Mouse (Mus musculus): ENCODE data around the gene Ttll1.

The Ttll1 gene

DNA sequence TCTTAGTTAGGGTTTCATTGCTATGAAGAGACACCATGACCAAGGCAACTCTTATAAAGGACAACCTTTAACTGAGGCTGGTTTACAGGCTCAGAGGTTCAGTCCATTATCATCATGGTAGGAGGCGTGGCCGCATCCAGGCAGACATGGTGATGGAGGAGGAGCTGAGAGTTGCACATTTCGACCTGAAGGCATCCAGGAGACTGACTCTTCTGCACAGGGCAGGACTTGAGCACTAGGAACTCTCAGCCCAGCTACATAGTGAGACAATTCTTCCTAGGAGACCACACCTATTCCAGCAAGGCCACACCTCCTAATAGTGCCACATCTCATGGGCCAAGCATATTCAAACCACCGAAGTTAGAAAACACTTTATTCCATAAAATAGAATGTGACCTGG, 30.9 kb downstream of the Ttll1 start:
- DNase-seq = no peak

DNA sequence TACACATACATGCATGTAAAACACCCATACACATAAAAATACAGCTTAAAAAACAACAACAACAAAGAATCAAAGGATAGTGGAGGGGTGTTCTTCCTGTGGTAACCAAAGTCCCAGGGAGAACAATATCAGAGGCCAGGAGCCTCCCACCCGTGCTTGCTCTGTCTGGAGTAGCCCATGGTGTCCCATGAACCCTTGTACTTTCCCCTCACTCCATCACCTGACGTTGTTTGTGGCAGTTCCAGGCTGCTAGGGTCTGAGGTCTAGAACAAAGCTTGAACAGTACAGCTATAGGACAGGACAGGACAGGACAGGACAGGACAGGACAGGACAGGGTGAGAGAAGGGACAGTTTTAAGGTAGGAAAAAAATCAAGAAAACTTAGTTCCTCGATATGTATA, 32.6 kb downstream of the Ttll1 start:
- DNase-seq = no peak

DNA sequence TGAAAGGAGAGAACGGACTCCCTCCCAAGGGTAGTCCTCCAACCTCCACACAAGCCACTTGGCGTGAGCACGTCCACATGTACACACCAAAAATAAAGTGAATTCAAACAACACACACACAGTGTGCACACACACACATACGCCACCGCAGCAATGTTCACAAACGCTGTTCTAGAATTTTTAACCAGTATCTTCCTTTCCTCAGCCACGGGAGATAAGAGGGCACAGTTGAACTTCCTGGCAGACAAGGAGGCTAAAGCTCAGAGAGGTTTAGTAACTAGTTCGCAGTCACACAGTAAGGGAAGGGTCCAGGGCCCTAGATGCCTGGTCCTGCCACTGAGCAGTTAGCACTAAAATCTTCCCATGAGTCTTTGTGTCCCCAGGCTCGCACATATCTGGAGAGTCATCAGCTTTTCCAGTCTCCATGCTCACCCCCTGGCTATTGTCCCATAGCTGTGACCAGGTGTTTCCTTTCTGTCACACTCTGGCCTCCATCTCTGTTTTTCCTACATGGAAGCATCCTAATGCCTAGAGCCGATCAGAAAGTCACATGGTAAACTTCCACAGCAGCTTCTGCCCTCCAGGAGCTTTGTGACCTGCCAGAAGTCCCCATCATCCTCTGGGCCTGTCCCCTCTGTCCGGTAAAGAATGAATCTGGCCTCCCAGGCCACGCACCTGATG, 34.0 kb downstream of the Ttll1 start:
- no peak for DNase-seq

DNA sequence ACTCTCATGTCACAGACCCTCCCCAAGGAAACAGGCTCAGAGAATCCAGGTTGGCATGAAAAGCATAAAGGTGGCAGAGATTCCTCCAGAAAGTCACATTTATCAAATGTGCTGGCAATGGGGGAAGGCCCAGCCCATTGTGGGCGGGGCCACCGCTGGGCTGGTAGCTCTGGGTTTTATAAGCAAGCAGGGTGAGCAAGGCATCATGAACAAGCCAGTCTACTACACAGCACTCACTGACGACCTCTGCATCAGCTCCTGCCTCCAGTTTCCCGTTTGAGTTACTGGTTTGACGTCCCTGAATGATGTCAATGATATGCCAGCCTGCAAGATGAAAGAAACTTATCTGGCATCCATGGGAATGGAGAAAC, 36.2 kb downstream of the Ttll1 start:
- no peak for DNase-seq

DNA sequence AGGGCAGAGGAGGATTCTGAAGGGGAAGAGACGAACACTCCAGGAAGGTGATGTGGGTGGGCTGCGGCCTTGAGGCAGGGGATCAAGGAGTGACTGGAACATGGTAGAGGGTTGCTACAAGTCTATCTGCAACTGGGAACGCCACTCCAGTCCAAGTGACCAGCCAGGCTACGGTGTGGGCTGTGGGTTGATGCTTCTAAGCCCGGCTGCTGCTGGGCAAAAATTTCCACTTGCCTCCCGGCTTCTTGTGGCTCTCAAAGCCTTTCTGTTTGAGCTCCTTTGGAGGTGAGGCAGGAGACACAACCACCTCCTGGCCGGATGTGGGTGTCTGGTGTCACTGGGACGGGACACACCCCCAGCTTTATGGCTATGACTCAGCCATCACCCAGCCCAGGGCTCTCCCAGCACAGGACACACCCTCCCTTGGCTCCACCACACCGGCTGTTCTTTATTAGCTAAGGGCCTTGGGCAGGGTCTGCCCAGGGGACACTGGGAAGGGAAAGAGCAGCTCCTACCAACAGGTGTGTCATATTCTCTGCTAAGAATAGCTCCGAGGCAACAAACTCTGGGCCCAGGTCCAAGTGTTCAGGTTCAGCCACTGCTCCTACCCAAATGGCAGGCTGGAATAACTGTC, 36.7 kb downstream of the Ttll1 start:
- peak; percentile 59 for DNase-seq

DNA sequence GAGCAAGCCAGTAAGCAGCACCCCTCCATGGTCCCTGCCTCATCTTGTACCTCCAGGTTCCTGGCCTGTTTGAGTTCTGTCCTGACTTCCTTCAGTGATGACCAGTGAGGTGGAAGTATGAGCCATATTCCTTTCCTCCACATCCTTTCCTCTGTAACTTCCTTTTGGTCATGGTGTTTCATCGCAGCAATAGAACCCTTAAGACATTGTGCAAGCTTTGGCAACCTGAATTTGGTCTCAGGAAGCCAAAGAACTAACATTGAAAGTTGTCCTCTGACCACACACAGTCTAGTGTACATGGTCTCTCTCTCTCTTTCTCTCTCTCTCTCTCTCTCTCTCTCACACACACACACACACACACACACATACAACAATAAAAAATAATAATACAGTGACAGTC, 37.4 kb downstream of the Ttll1 start:
- DNase-seq = no peak

DNA sequence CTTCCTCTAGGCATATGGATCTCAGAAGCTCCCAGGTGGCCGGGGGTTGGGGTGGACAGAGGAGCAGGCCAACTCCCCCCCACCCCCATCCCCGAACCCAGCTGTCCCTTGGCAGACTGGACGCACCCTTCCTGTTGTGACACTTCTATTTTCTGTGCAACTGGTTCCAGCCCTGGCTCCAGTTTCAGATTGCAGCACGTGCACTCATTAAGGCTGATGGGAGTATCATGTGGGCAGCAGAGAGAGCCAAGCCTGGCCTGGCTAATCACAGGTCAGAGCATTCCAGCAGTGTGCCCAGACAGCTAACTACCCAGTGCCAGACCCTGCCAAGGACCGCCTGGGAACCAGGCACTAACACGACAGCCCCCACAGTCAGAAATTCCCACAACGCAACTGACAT, 39.2 kb downstream of the Ttll1 start:
- peak; percentile 77 for DNase-seq

DNA sequence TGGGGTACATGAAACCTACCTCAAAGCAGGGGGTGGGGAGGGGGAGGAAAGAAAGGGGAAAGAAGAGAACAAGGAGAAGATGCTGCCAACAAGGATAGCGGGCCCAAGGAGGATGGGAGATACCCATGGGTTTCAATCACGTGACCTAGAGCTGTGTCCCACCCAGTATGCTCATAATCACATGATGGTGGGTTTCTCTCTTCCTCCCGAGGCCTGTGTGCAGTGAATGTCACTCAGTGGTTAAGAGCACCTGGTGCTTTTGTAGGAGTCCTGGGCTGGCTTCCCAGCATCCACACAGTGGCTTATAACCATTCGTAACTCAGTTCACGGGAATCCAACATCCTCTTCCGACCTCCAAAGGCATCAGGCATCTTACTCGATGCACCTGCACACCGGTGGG, 40.2 kb downstream of the Ttll1 start:
- no peak for DNase-seq

DNA sequence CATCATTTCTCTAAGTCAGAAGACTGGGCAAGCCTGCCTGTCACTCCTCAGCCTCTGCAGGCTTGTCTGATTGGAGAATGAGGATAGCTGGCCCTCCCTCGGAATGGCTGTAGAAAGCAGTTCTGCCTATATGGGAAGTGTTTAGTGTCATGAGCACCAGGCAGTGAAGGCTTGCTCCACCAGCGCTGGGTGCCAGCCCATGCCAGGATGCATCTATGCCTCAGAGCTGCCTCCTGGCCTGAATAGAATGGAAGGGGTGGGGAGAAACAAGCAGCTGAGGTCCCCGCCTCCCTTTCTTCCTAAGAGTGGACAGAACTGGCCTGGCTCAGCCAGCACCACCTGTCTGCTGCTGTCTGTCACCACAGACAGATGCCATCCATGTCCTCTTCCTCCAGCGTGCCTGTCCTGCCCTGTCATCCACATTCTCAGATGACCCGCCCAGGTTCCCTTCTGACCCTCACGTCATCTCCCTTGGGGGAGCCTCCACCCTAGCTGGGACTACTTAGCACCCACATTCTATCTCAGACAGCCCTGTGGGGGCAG, 41.3 kb downstream of the Ttll1 start:
- no peak for DNase-seq

DNA sequence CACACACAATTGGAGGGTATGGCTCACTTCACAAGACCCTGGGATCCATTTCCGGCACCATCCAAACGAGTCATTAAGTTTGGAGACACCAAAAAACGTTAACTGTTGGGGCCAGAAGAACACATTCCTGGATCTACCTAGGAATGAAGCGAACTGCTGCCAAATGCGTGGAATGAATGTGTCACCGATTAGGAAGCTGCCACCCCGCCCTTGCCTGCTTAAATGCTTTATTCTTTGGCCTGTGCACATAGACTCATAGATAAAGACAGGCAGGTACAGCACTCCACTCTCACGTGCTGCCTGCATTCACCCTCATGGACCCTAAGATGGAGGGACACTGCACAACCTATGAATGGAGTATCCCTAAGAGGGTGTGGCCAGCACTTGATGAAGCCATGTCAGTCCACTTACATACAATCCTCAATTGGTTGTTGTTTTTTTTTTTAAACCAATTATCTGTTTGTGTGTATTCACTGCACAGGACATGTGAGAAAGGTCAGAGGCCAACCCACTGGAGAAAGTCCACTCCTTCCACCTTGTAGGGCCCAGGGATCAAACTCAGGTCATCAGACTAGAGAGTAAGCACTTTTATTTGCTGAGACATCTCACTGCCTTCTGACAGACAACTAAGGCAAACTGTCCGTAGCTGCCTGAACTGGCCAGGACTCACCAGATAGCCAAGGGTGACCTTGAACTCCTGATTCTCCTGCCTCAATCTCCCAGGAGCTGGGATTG, 43.3 kb downstream of the Ttll1 start:
- DNase-seq = no peak

DNA sequence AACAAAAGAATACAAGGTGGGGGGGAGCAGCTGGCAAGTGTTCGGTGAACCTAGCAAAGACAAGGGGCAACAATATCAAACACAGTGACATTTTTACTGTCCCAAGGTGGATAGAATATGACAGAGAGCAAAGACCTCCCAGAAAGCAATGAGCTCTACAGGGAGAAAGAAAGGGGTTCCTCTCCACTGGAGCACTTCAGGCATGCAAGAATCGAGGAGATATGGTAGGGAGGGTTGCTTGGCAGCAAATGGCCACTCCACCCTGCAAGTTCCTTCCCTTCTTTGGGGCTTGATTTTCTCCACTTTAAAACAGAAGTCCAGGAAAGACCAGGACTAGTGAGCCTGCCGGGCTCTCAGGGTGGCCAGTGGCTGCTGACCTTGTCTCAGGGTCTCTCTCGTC, 44.4 kb downstream of the Ttll1 start:
- no peak for DNase-seq

DNA sequence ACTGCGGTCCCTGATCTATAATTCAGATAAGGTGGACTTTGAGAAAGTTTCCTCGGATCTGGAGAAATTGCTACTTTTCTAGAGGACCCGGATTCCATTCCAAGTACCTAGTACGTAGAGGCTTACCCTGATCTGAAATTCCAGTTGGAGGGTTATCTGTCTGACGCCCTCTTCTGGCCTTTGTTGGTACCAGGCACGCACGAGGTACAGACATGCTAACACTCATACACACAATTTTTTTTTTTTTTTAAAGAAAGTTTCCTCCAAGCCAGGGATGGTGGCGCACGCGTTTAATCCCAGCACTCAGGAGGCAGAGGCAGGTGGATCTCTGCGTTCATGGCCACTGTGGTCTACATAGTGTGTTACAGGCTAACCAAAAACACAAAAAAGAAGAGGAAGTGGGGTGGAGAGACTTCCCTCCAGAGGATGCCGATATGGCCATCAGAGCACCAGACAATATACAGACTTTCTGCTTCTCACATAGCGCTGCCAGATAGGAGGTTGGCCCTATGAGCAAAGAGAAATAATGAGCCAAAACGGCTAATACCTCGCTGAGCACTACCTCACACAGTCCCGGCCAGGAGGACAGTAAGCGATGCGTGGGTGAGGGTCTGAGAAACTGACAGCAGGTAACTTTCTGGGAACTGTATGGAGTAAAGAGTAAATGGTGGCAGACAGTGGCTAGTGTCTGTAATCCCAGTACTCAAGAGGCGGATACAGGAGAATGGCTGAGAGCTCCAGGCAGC, 45.6 kb downstream of the Ttll1 start:
- DNase-seq = no peak

DNA sequence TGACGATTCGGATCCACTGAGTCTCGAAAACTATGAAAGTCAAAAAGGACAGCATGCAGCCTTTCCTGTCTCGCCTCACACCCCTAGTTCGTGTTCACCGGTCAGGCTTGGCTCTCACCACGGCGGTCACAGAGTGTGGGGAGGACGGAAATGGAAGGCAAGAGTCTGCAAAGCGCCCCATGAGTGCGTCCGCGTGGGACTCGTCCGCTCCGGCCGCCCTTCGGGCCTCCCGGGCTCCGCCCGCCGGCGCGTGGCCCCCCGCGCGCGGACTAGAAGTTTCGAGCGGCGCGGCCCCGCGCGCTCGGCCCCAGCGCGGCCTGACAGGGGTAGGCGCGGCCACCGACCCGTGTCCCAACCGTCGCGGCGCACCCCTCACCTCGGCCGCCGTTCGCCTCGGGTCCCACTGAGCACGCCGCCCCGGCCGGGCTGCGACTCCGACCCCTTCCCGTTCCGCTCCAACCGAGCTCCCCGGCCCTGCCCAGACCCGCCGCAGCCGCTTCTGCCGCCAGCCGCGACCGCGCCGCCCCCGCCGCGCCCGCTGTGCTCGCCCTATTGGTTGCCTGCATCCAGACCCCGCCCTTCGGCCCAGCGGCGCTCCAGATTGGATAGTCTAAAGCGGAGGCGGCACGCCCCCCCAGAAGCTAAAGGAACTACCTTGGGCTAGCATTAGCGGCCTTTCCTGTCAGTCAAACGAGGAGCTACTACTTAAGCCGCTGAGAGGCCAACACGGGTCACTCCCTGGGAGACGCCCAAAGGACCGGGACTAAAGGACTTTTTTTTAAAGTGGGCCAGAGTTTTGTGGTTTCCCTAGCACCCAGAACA, 46.4 kb downstream of the Ttll1 start, which contains the start of gene Pacsin2:
TSS of gene Pacsin2 (minus strand) at position 524 of the 822 bp plus-strand sequence.
- DNase-seq = peak; percentile 99

DNA sequence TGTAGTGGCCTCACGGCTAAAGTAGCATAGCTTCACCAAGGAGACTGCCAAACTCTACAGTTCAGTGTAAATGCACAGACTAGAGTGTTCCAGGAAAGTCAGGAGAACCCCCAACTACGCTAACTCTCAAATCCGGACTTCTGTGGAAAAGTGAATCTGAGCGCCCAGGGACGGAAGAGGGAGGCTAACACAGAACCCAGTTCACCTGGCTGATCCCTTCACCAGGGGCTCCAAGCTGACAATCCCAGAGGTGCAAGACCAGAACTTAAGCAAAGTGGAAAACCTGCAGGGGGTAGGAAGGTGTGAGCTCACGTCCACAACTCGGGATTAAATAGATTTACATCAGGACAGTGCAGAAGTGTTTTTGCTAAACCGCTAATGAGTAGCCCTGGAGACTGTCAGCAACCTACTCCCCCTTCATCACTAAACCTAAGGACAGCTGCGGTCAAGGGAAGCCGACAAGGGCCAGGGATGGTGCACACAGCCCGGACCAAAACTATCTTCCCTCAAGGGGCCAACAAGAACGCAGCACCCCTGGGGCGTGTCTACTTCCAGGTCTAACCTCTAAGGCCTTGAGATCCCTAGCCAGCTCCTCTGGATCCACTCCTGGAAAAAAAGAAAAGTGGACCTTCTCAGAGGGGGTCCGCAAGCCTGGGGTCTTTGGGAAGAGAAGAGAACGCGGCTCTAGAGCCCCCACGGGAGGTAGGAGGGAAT, 47.2 kb downstream of the Ttll1 start:
- peak; percentile 50 for DNase-seq

DNA sequence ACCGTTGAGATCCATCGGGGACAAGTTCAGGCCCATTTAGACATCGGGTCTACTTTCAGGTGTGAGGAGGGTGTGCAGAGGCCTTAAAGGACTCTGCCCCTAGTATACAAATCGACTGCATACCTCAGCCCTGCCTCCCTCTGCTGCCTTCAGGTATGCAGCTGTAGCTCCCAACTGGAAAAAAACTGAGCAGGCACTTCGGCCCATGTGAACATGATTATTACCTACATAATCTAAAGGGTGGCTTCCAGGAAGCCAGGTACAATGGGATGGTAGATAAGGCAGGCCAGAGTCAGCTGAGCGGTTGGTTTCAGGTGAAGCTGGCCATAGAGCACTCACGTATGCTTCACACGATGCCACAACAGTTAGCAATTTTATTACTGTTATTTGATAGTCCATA, 48.3 kb downstream of the Ttll1 start:
- peak; percentile 42 for DNase-seq

DNA sequence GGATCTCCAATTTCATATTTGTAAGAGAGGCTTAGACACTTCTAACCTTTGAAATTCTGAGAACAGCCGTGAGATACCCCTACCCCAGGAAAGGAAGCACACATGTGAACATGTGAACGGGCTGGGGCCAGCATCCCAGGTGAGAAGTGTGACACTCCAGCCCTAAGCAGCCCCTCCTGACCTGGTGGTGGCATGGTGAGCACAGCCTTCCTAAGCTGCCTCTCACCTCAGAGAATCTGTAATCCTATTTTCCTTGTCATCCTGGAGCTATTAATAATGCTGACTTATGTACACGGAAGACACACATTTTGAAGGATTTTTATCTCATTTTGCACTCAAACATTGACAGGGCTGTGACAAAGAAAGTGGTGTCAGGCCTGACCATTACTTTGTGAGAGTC, 49.8 kb downstream of the Ttll1 start:
- DNase-seq = no peak

DNA sequence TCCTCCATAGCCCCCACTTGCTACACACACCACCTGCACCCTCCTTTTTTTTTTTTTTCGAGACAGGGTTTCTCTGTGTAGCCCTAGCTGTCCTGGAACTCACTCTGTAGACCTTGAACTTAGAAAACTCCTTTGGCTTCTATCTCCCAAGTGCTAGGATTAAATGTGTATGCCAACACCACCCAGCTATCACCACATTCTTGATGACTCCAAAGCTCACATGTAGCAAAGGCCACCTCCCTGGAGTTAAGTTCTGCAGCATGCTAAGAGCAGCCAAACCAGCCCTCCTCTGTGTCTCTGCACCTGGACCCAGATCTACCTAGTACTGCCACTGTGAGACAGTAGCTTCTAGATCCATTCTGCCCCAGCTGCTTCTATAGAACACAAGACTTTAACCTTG, 53.2 kb downstream of the Ttll1 start:
- no peak for DNase-seq

DNA sequence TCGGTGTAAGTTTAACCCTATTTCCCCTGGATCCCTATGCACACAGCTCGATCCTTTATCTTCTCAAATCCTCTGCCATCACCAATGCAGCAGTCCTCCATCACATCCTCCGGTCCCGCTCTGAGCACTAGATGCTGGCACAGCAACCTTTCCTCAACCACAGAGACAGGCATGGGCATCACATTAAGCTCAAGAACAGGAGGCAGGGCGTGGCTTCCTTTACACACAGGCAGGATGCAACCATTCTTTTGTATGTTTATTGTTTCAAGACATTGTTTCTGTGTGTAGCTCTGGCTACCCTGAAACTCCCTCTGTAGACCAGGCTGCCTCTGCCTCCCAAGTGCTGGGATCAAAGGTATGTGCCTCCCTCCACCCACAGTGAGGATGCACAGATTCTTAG, 55.1 kb downstream of the Ttll1 start:
- no peak for DNase-seq

DNA sequence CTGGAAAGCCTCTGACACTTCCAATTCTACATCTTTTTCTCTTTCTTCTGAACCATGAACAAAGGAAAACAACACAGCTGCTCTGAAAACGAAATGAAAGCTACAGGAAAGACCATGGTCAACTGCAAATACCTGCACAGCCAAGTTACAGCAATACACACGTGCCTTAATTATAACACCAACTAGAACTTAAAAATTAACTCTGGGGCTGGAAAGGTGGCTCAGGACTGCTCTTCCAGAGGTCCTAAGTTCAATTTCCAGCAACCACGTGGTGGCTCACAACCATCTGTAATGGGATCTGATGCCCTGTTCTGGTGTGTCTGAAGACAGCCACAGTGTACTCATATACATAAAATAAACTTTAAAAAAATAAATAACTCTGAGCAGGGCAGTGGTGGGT, 55.7 kb downstream of the Ttll1 start:
- DNase-seq = peak; percentile 61

DNA sequence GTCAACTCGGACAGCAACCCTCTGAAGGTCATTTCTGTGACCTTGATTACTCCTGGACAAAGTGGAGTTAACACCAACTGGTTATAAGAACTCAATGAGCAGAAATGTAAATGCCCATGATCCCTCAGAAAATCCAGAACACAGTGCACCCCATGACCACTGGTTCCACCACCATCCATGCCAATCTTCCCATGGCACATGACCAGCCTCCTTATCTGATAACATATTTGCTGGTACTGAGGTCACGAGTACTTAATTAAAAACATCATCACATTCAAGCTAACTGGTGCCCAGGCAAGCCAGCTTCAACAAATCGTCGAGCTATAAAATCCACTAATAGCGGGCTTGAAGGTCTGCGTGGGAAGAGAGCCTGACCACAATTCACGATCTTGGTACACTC, 56.3 kb downstream of the Ttll1 start:
- DNase-seq = peak; percentile 39

DNA sequence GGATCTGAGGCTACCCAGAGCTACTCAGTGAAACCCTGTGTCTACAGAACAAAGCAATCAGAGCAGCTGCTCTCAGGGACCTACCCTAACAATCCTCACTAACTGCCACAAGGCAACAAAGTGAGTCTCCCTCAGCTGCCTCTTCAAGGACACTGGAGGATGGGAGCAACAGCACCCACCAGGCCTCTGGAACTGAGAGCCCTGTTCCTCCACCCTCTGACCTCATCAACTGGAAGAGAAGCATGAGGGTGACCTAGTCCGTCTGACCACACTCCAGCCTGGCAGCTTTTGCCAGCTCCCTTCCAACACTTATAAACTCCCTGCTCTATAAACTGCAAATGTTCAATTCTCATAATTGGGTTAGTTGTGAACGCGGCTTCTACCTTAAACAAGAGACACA, 56.8 kb downstream of the Ttll1 start:
- peak; percentile 57 for DNase-seq

All from kidney, adult 18-20 months (tissue).